Mouse (Mus musculus) bone marrow macrophage, adult 2 months (primary cell): ENCODE data around the gene Tbc1d17. TPM values are rescaled to one million over a fixed set of nuclear protein-coding genes. Genes with fewer than 3 reads are reported as not detected.

ENCODE experiments used
- H3K27ac ChIP-seq: 2 replicates; pipeline ENCODE4 v1.5.1; 2012; ENCODE audit warnings: low read depth, low read length; ENCODE audit not compliant: insufficient read depth
- H3K4me1 ChIP-seq: 2 replicates; pipeline ENCODE4 v1.6.1; 2012; ENCODE audit warnings: low read length; ENCODE audit not compliant: control insufficient read depth, insufficient read depth
- H3K4me3 ChIP-seq: 2 replicates; pipeline ENCODE4 v1.5.1; 2012; ENCODE audit warnings: mild to moderate bottlenecking, low read length, moderate library complexity; ENCODE audit not compliant: insufficient read depth
- CTCF ChIP-seq: IDR thresholded peaks from 2 replicates; pipeline ENCODE4 v1.5.1; 2012; ENCODE audit warnings: low read depth, mild to moderate bottlenecking, low read length, moderate library complexity
- POLR2A ChIP-seq: IDR thresholded peaks from 2 replicates; pipeline ENCODE4 v1.6.1; 2012; ENCODE audit warnings: mild to moderate bottlenecking, low read depth, low read length, borderline replicate concordance
- polyA plus RNA-seq: library from polyadenylated mRNA; stranded (reverse); fragments of >200 nt; gene quantifications from 2 replicates; pipeline ENCODE4 v1.2.4, GENCODE M21; 2012; ENCODE audit not compliant: missing spikeins, insufficient read depth, insufficient read length

The Tbc1d17 gene
- polyA plus RNA-seq, 1 experiment = 76.1 TPM

GRCm38 (mm10) chr7:44846804-44847203, 2.1 kb downstream of the Tbc1d17 start:
- Histone ChIP-seq H3K4me1 (peaks cover 9% of the 10 kb centered on the region), H3K4me3 (no peak overlapping the region)
- TF ChIP-seq POLR2A (no peak), CTCF (no peak)

DNA sequence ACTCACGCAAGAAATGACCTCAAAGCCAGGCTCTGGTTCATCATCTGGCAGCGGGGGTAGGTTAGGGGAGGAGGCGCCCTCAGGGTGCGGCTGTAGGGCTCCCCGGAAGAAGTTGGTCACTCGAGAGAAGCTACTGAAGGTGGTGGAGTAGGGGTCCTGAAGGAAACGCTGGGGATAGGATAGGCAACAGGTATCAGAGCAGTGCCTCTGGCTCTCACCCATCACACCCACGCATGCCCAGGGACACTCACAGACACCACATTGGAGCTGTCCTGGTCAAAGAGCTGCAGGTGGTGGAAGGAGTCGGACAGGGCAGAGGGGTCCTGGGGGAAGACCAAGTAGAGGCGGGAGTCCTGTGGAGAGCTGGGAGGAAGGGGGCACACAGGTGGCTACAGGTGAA, 3.9 kb downstream of the Tbc1d17 start:
- Histone ChIP-seq H3K27ac (no peak overlapping the region), H3K4me3 (no peak overlapping the region), H3K4me1 (0 out of 2 replicates have a peak, but pooled peaks cover 2% of the 10 kb centered on the region)
- TF ChIP-seq POLR2A = no peak
- no peak for TF ChIP-seq CTCF

More at GRCm38 (mm10) chr7:44846804-44847203, 2.1 kb downstream of the Tbc1d17 start:
- H3K27ac ChIP-seq = no peak overlapping the region

GRCm38 (mm10) chr7:44841825-44842463, 6.9 kb downstream of the Tbc1d17 start:
- TF ChIP-seq CTCF (no peak), POLR2A (no peak)
- Histone ChIP-seq H3K27ac (no peak overlapping the region), H3K4me1 (peaks cover 5% of the 10 kb centered on the region), H3K4me3 (no peak overlapping the region)

DNA sequence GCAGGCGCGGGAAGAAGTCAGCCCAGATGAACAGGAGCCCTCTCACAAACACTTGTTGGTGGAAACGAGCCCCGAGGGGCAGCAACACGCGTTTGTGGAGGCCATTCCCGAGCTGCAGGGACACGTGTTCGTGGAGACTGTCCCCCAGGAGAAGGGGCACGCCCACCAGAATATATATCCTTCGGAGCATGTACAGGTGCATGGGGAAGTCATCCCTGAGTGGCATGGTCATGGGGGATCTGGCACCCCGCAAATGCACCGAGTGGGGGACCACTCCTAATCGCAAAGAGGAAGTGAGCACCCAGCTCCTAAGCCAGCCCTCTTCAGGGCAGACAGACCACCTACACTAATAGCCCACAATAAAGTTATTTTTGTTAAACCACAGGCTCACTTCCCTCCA, 8.5 kb downstream of the Tbc1d17 start:
- Histone ChIP-seq H3K4me1 (peaks cover 19% of the 10 kb centered on the region), H3K4me3 (no peak overlapping the region), H3K27ac (no peak overlapping the region)
- TF ChIP-seq POLR2A (no peak), CTCF (no peak)

GRCm38 (mm10) chr7:44839491-44840191, 9.2 kb downstream of the Tbc1d17 start:
- Histone ChIP-seq H3K4me1 (peaks cover 27% of the 10 kb centered on the region), H3K27ac (no peak overlapping the region), H3K4me3 (no peak overlapping the region)
- TF ChIP-seq POLR2A (no peak), CTCF (no peak)

DNA sequence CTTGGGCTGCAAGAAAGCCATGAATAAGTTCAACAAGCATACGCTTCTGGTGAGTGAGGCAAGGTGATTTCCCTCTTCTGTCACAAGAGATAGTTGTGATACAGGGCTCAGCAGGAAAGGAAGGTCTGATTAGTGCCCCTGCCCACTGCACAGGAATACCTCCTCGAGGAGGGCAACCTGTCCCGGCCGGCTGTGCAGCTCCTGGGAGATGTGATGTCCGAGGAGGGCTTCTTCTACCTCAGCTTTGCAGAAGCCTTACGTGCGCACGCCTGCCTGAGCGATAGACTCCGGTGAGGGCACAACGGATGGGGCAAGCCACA, 9.7 kb downstream of the Tbc1d17 start:
- TF ChIP-seq CTCF = no peak
- TF ChIP-seq POLR2A = no peak
- no peak overlapping the region for H3K4me3 ChIP-seq
- H3K27ac ChIP-seq = no peak overlapping the region

DNA sequence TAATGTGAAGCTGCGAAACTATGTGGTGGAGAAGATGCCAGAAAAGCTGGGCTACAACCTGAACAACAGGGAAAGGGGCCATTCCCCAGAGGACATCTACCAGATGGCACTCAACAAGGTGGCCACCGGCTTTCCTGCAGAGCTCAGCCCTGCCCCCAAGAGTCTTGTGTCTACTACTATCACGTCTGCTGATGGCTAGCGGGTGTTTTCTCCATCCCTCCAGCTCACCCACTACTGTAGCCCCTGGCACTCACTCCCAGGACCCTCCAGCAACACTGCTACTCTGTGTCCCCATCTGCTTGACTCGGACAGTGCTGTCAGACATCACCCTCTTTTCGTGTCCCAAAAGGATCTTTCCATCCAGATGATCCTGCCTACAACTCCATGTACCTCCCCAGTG, 10.8 kb downstream of the Tbc1d17 start:
- peaks cover 36% of the 10 kb centered on the region for H3K4me1 ChIP-seq
- TF ChIP-seq CTCF = no peak
- TF ChIP-seq POLR2A = no peak
- no peak overlapping the region for H3K4me3 ChIP-seq
- no peak overlapping the region for H3K27ac ChIP-seq

More for the DNA sequence above, 9.7 kb downstream of the Tbc1d17 start:
- H3K4me1 ChIP-seq = peaks cover 31% of the 10 kb centered on the region

DNA sequence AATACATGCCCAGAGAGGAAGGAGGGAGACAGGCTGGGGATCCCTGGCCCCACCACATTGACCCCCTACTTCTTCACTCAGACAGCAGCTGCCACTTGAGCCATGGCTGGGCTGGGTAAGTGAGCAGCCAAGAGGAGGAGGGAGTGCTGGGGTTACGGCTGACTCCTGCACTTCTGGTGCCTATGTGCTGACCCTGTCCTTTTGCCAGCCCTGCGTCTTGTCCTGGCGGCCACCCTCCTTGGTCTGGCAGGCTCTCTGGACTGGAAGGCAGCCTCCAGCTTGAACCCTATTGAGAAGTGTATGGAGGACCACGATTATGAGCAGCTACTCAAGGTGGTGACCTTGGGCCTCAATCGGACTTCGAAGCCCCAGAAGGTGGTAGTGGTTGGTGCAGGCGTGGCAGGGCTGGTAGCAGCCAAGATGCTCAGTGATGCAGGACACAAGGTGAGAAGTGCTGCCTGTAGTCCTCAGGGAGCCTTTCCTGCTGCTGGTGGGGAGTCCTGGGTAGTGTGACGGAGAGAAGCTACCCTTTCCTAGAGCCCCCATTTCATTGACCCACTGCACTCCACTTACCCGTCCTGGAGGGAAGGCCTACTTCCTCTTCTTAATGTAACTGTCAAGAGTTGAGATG, 12.3 kb downstream of the Tbc1d17 start:
- Histone ChIP-seq H3K4me3 (peak overlapping the region; percentile 3; the same call in 1 of the 2 replicates), H3K4me1 (peaks cover 49% of the 10 kb centered on the region), H3K27ac (peak overlapping the region; percentile 80)
- no peak for TF ChIP-seq CTCF
- TF ChIP-seq POLR2A = no peak

GRCm38 (mm10) chr7:44836016-44836404, 12.9 kb downstream of the Tbc1d17 start:
- Histone ChIP-seq H3K4me3 (peak overlapping the region; percentile 3; the same call in 1 of the 2 replicates), H3K4me1 (peaks cover 54% of the 10 kb centered on the region)
- no peak for TF ChIP-seq POLR2A
- no peak for TF ChIP-seq CTCF

More at GRCm38 (mm10) chr7:44836016-44836404, 12.9 kb downstream of the Tbc1d17 start:
- peak overlapping the region; percentile 80 for H3K27ac ChIP-seq
